28 mouse cellular contexts compared by ENCODE assay signal in genomic region chr9:54963669-54964068, GRCm38 (mm10). TPM values are rescaled to one million over a fixed set of nuclear protein-coding genes. Genes with fewer than 3 reads are reported as not detected.
"Had no signal": no experiment of that assay in that cellular context is flagged by ENCODE, and none has a peak within 500 bp of the region (broad histone marks: within the 10 kb centered on the region; RNA-seq: fewer than 3 reads in every experiment).

No protein-coding gene starts in this region.

- ATAC-seq: hindbrain, embryonic 16.5 days; hindbrain, postnatal 0 days; inflammation-experienced regulatory T-cells, adult 6 months; intestine, embryonic 15.5 days; intestine, embryonic 16.5 days; intestine, postnatal 0 days had no signal

- DNase-seq: heart, postnatal 10 days; heart, postnatal 14 days; heart, postnatal 36 days; heart, postnatal 4 days; kidney, adult 11 months; kidney, adult 18-20 months; kidney, adult 2 months; kidney, adult 8-10 months; kidney, adult 9 months; kidney, postnatal 10 days; kidney, postnatal 14 days; kidney, postnatal 25 days; kidney, postnatal 36 days; kidney, postnatal 4 days; layer of hippocampus, adult 9-11 months; layer of hippocampus, postnatal 36 days had no signal

RNA-seq across cellular contexts. Expression of gene AY074887, which starts 12.9 kb away (rescaled TPM):
- total RNA-seq: heart, postnatal 10 days; heart, postnatal 14 days; heart, postnatal 25 days; heart, postnatal 36 days; heart, postnatal 4 days; hindbrain, postnatal 0 days; layer of hippocampus, adult 18-20 months; layer of hippocampus, adult 2 months; layer of hippocampus, postnatal 14 days; layer of hippocampus, postnatal 25 days had no signal

RNA-seq across cellular contexts. Expression of gene Chrna5, which starts 17.0 kb away (rescaled TPM):
- total RNA-seq: heart, postnatal 10 days; heart, postnatal 14 days; heart, postnatal 25 days; heart, postnatal 4 days; hematopoietic stem cell, adult 5-6 weeks had no signal
